Mouse (Mus musculus): ENCODE data around the gene Dctn2. TPM values are rescaled to one million over a fixed set of nuclear protein-coding genes. Genes with fewer than 3 reads are reported as not detected.
A peak's percentile ranks its signal among the peaks of the same experiment; 100 is the strongest.

Dctn2 gene
- polyA plus RNA-seq, 1 experiment from 2014 or later: 295 TPM

- ATAC-seq (ENCODE audit: low FRiP score, low TSS enrichment) (0 out of 2 replicates have a peak, but pooled peaks have one; percentile 13), DNase-seq (peak; percentile 85)
- WGBS: 27% methylated on average over 4 of the region's 4 CpGs
- no peak overlapping the region for H3K4me3 ChIP-seq (replicated peaks; ENCODE audit: low read depth, low read length)
- H3K27ac ChIP-seq (replicated peaks; ENCODE audit: low read depth, low read length): no peak overlapping the region
- H3K9me3 ChIP-seq (ENCODE audit: control insufficient read depth, low read length): no peaks in the 10 kb centered on the region
- H3K4me1 ChIP-seq (ENCODE audit: control insufficient read depth, insufficient read depth, low read length): no peaks in the 10 kb centered on the region
- no peaks in the 10 kb centered on the region for H3K27me3 ChIP-seq (ENCODE audit: control insufficient read depth, insufficient read depth, low read length)
- H3K4me2 ChIP-seq (ENCODE audit: low read length): no peak overlapping the region
- H3K36me3 ChIP-seq (ENCODE audit: control insufficient read depth, insufficient read depth, low read length): peaks cover 77% of the 10 kb centered on the region
- no peak overlapping the region for H3K9ac ChIP-seq (replicated peaks; ENCODE audit: low read length)
Observed at GRCm38 (mm10) chr10:127228897-127229296, 37.3 kb upstream of the Dctn2 start.

- no peak overlapping the region for H3K4me2 ChIP-seq (ENCODE audit: low read length)
- H3K9me3 ChIP-seq (ENCODE audit: control insufficient read depth, low read length): no peaks in the 10 kb centered on the region
- no peak overlapping the region for H3K4me3 ChIP-seq (replicated peaks; ENCODE audit: low read depth, low read length)
- DNase-seq: no peak
- no peak overlapping the region for H3K27ac ChIP-seq (replicated peaks; ENCODE audit: low read depth, low read length)
- no peaks in the 10 kb centered on the region for H3K4me1 ChIP-seq (ENCODE audit: control insufficient read depth, insufficient read depth, low read length)
- H3K27me3 ChIP-seq (ENCODE audit: control insufficient read depth, insufficient read depth, low read length): no peaks in the 10 kb centered on the region
- H3K9ac ChIP-seq (replicated peaks; ENCODE audit: low read length): no peak overlapping the region
- H3K36me3 ChIP-seq (ENCODE audit: control insufficient read depth, insufficient read depth, low read length): peaks cover 84% of the 10 kb centered on the region
- no peak for ATAC-seq (ENCODE audit: low FRiP score, low TSS enrichment)
- 92% methylated on average over 12 of the region's 12 CpGs for WGBS
Observed at GRCm38 (mm10) chr10:127230693-127231092, 35.5 kb upstream of the Dctn2 start.

- Histone ChIP-seq H3K4me1 (ENCODE audit: control insufficient read depth, insufficient read depth, low read length) (no peaks in the 10 kb centered on the region), H3K27ac (replicated peaks; ENCODE audit: low read depth, low read length) (no peak overlapping the region), H3K9ac (replicated peaks; ENCODE audit: low read length) (no peak overlapping the region), H3K4me2 (ENCODE audit: low read length) (no peak overlapping the region), H3K9me3 (ENCODE audit: control insufficient read depth, low read length) (no peaks in the 10 kb centered on the region), H3K36me3 (ENCODE audit: control insufficient read depth, insufficient read depth, low read length) (peaks cover 86% of the 10 kb centered on the region), H3K27me3 (ENCODE audit: control insufficient read depth, insufficient read depth, low read length) (no peaks in the 10 kb centered on the region), H3K4me3 (replicated peaks; ENCODE audit: low read depth, low read length) (no peak overlapping the region)
- DNase-seq (no peak), ATAC-seq (ENCODE audit: low FRiP score, low TSS enrichment) (no peak)
- 78% methylated on average over 14 of the region's 14 CpGs for WGBS
Observed at GRCm38 (mm10) chr10:127231741-127232140, 34.4 kb upstream of the Dctn2 start.

GRCm38 (mm10) chr10:127233141-127233540, 33.0 kb upstream of the Dctn2 start:
- Histone ChIP-seq H3K4me1 (ENCODE audit: control insufficient read depth, insufficient read depth, low read length) (no peaks in the 10 kb centered on the region), H3K9ac (replicated peaks; ENCODE audit: low read length) (no peak overlapping the region), H3K9me3 (ENCODE audit: control insufficient read depth, low read length) (no peaks in the 10 kb centered on the region), H3K36me3 (ENCODE audit: control insufficient read depth, insufficient read depth, low read length) (peaks cover 88% of the 10 kb centered on the region), H3K27ac (replicated peaks; ENCODE audit: low read depth, low read length) (no peak overlapping the region), H3K4me2 (ENCODE audit: low read length) (no peak overlapping the region), H3K27me3 (ENCODE audit: control insufficient read depth, insufficient read depth, low read length) (no peaks in the 10 kb centered on the region), H3K4me3 (replicated peaks; ENCODE audit: low read depth, low read length) (no peak overlapping the region)
- WGBS: 81% methylated on average over 9 of the region's 9 CpGs
- ATAC-seq (ENCODE audit: low FRiP score, low TSS enrichment): no peak
- DNase-seq: no peak

GRCm38 (mm10) chr10:127236541-127236940, 29.6 kb upstream of the Dctn2 start:
- Histone ChIP-seq H3K9ac (replicated peaks; ENCODE audit: low read length) (no peak overlapping the region), H3K4me3 (replicated peaks; ENCODE audit: low read depth, low read length) (no peak overlapping the region), H3K27me3 (ENCODE audit: control insufficient read depth, insufficient read depth, low read length) (no peaks in the 10 kb centered on the region), H3K9me3 (ENCODE audit: control insufficient read depth, low read length) (no peaks in the 10 kb centered on the region), H3K27ac (replicated peaks; ENCODE audit: low read depth, low read length) (no peak overlapping the region), H3K4me2 (ENCODE audit: low read length) (no peak overlapping the region), H3K36me3 (ENCODE audit: control insufficient read depth, insufficient read depth, low read length) (peaks cover 88% of the 10 kb centered on the region), H3K4me1 (ENCODE audit: control insufficient read depth, insufficient read depth, low read length) (no peaks in the 10 kb centered on the region)
- ATAC-seq (ENCODE audit: low FRiP score, low TSS enrichment) (no peak), DNase-seq (no peak)
- 50% methylated on average over 9 of the region's 9 CpGs for WGBS

- H3K27ac ChIP-seq (replicated peaks; ENCODE audit: low read depth, low read length): no peak overlapping the region
- no peaks in the 10 kb centered on the region for H3K9me3 ChIP-seq (ENCODE audit: control insufficient read depth, low read length)
- H3K4me3 ChIP-seq (replicated peaks; ENCODE audit: low read depth, low read length): no peak overlapping the region
- H3K9ac ChIP-seq (replicated peaks; ENCODE audit: low read length): no peak overlapping the region
- ATAC-seq (ENCODE audit: low FRiP score, low TSS enrichment) (no peak), DNase-seq (no peak)
- 66% methylated on average over 18 of the region's 18 CpGs for WGBS
- no peaks in the 10 kb centered on the region for H3K27me3 ChIP-seq (ENCODE audit: control insufficient read depth, insufficient read depth, low read length)
- H3K4me2 ChIP-seq (ENCODE audit: low read length): no peak overlapping the region
- peaks cover 89% of the 10 kb centered on the region for H3K36me3 ChIP-seq (ENCODE audit: control insufficient read depth, insufficient read depth, low read length)
- H3K4me1 ChIP-seq (ENCODE audit: control insufficient read depth, insufficient read depth, low read length): no peaks in the 10 kb centered on the region
Observed at GRCm38 (mm10) chr10:127238241-127238824, 27.8 kb upstream of the Dctn2 start.

GRCm38 (mm10) chr10:127250810-127251209, 15.4 kb upstream of the Dctn2 start:
- Histone ChIP-seq H3K4me3 (replicated peaks; ENCODE audit: low read depth, low read length) (no peak overlapping the region), H3K9me3 (ENCODE audit: control insufficient read depth, low read length) (no peaks in the 10 kb centered on the region), H3K4me1 (ENCODE audit: control insufficient read depth, insufficient read depth, low read length) (no peaks in the 10 kb centered on the region), H3K9ac (replicated peaks; ENCODE audit: low read length) (no peak overlapping the region), H3K27me3 (ENCODE audit: control insufficient read depth, insufficient read depth, low read length) (no peaks in the 10 kb centered on the region), H3K4me2 (ENCODE audit: low read length) (no peak overlapping the region), H3K36me3 (ENCODE audit: control insufficient read depth, insufficient read depth, low read length) (peaks cover 31% of the 10 kb centered on the region), H3K27ac (replicated peaks; ENCODE audit: low read depth, low read length) (no peak overlapping the region)
- WGBS: 93% methylated on average over 5 of the region's 5 CpGs
- no peak for DNase-seq
- no peak for ATAC-seq (ENCODE audit: low FRiP score, low TSS enrichment)

GRCm38 (mm10) chr10:127255625-127256345, 10.4 kb upstream of the Dctn2 start:
- peaks cover 26% of the 10 kb centered on the region for H3K4me1 ChIP-seq (ENCODE audit: control insufficient read depth, insufficient read depth, low read length)
- DNase-seq (peak; percentile 68), ATAC-seq (ENCODE audit: low FRiP score, low TSS enrichment) (peak; percentile 50; the same call in 1 of the 2 replicates)
- H3K27me3 ChIP-seq (ENCODE audit: control insufficient read depth, insufficient read depth, low read length): no peaks in the 10 kb centered on the region
- H3K36me3 ChIP-seq (ENCODE audit: control insufficient read depth, insufficient read depth, low read length): peaks cover 18% of the 10 kb centered on the region
- H3K4me2 ChIP-seq (ENCODE audit: low read length): peak overlapping the region; percentile 25
- no peak overlapping the region for H3K4me3 ChIP-seq (replicated peaks; ENCODE audit: low read depth, low read length)
- H3K9ac ChIP-seq (replicated peaks; ENCODE audit: low read length): no peak overlapping the region
- no peak overlapping the region for H3K27ac ChIP-seq (replicated peaks; ENCODE audit: low read depth, low read length)
- no peaks in the 10 kb centered on the region for H3K9me3 ChIP-seq (ENCODE audit: control insufficient read depth, low read length)
- 24% methylated on average over 14 of the region's 14 CpGs for WGBS

- no peak overlapping the region for H3K4me2 ChIP-seq (ENCODE audit: low read length)
- no peaks in the 10 kb centered on the region for H3K9me3 ChIP-seq (ENCODE audit: control insufficient read depth, low read length)
- no peak overlapping the region for H3K4me3 ChIP-seq (replicated peaks; ENCODE audit: low read depth, low read length)
- H3K27ac ChIP-seq (replicated peaks; ENCODE audit: low read depth, low read length): 0 out of 2 replicates have a peak overlapping the region, but pooled peaks have one; percentile 32
- H3K36me3 ChIP-seq (ENCODE audit: control insufficient read depth, insufficient read depth, low read length): peaks cover 14% of the 10 kb centered on the region
- H3K4me1 ChIP-seq (ENCODE audit: control insufficient read depth, insufficient read depth, low read length): peaks cover 38% of the 10 kb centered on the region
- no peak overlapping the region for H3K9ac ChIP-seq (replicated peaks; ENCODE audit: low read length)
- no peaks in the 10 kb centered on the region for H3K27me3 ChIP-seq (ENCODE audit: control insufficient read depth, insufficient read depth, low read length)
- 81% methylated on average over 6 of the region's 6 CpGs for WGBS
- DNase-seq: no peak
- no peak for ATAC-seq (ENCODE audit: low FRiP score, low TSS enrichment)
Observed at GRCm38 (mm10) chr10:127257790-127258189, 8.4 kb upstream of the Dctn2 start.
